Mouse (Mus musculus) lung, embryonic 16.5 days (tissue): Measurements from ENCODE around the gene Gnaz. TPM values are rescaled to one million over a fixed set of nuclear protein-coding genes. Genes with fewer than 3 reads are reported as not detected.

Experiments used
- ATAC-seq: fragments of 200-750 bp; cut with Nextera tagmentation; 2 replicates; pipeline ENCODE4 v1.8.0; 2017; ENCODE audit warnings: low read depth, mild to moderate bottlenecking, moderate library complexity
- H3K27ac ChIP-seq: fragments of 300-500 bp; sonication (generic); 2 replicates; pipeline ENCODE4 v1.5.1; 2014; ENCODE audit warnings: mild to moderate bottlenecking, control low read depth, low read length
- H3K27me3 ChIP-seq: fragments of 300-500 bp; sonication (generic); 2 replicates; pipeline ENCODE4 v1.6.1; 2014; ENCODE audit warnings: low read depth, low read length, mixed read lengths; ENCODE audit not compliant: control insufficient read depth, insufficient read depth
- H3K36me3 ChIP-seq: fragments of 300-500 bp; sonication (generic); 2 replicates; pipeline ENCODE4 v1.6.1; 2014; ENCODE audit warnings: low read length; ENCODE audit not compliant: control insufficient read depth, insufficient read depth
- H3K4me1 ChIP-seq: fragments of 300-500 bp; sonication (generic); replicated peaks from 2 replicates; pipeline ENCODE4 v1.6.1; 2014; ENCODE audit warnings: low read length, mixed read lengths; ENCODE audit not compliant: control insufficient read depth, insufficient read depth
- H3K4me2 ChIP-seq: fragments of 300-500 bp; sonication (generic); 2 replicates; pipeline ENCODE4 v1.6.1; 2014; ENCODE audit warnings: low read depth, low read length, control low read depth
- H3K4me3 ChIP-seq: fragments of 300-500 bp; sonication (generic); 2 replicates; pipeline ENCODE4 v1.5.1; 2014; ENCODE audit warnings: mild to moderate bottlenecking, low read length, control low read depth
- H3K9ac ChIP-seq: fragments of 300-500 bp; sonication (generic); 2 replicates; pipeline ENCODE4 v1.6.1; 2014; ENCODE audit warnings: low read length, control low read depth
- H3K9me3 ChIP-seq: fragments of 300-500 bp; sonication (generic); 2 replicates; pipeline ENCODE4 v1.6.1; 2016; ENCODE audit warnings: low read length; ENCODE audit not compliant: control insufficient read depth
- whole genome bisulfite sequencing: fragments of 180-500 bp; shearing (Covaris S2); extraction: QIAGEN DNeasy Blood & Tissue Kit; methylation state at CpG from one replicate; pipeline ENCODE4 v1.1.7; 2014; 5-methylcytosine and 5-hydroxymethylcytosine counted together
- polyA plus RNA-seq: library from polyadenylated mRNA; unstranded; fragments of >200 nt; fragmentation: Nextera tagmentation; extraction: Ambion mirVana; gene quantifications from 2 replicates; pipeline ENCODE4 v1.2.1, GENCODE M21; 2015

Gnaz gene
- polyA plus RNA-seq, 1 experiment from 2014 or later: 2.1 TPM

GRCm38 (mm10) chr10:74981159-74981558 is 14.2 kb downstream of the Gnaz start:
- Histone ChIP-seq H3K4me3 (no peak overlapping the region), H3K9ac (no peak overlapping the region), H3K4me1 (no peaks in the 10 kb centered on the region), H3K27ac (no peak overlapping the region), H3K36me3 (no peaks in the 10 kb centered on the region), H3K4me2 (no peak overlapping the region), H3K9me3 (no peaks in the 10 kb centered on the region), H3K27me3 (no peaks in the 10 kb centered on the region)
- no peak for ATAC-seq
- 88% methylated on average over 12 of the region's 12 CpGs for WGBS

DNA sequence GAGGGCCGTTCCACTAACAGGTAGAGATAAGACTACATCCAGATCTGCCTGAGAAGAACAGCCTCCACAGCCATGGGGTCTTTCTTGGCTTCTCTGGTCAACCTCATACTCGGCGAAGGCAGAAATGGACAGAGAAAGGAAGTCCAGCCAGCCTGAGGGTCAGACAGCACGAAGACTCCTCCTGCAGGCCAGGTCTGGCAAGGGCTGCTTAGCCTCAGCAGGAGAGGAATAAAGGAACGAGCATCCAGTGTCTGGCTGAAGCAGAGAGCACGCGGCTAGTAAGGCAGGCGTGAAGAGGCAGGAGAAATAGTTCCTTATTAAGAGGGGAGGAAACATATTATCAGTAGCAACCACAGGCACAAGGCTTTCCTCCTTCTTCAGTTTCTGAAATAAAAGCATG is 16.2 kb downstream of the Gnaz start:
- ATAC-seq: no peak
- Histone ChIP-seq H3K4me1 (no peaks in the 10 kb centered on the region; the same call in 1 of the 2 replicates), H3K4me2 (no peak overlapping the region), H3K27ac (no peak overlapping the region), H3K9me3 (no peaks in the 10 kb centered on the region), H3K4me3 (no peak overlapping the region), H3K27me3 (no peaks in the 10 kb centered on the region), H3K9ac (no peak overlapping the region), H3K36me3 (no peaks in the 10 kb centered on the region)
- whole genome bisulfite sequencing: 69% methylated on average over 8 of the region's 8 CpGs

DNA sequence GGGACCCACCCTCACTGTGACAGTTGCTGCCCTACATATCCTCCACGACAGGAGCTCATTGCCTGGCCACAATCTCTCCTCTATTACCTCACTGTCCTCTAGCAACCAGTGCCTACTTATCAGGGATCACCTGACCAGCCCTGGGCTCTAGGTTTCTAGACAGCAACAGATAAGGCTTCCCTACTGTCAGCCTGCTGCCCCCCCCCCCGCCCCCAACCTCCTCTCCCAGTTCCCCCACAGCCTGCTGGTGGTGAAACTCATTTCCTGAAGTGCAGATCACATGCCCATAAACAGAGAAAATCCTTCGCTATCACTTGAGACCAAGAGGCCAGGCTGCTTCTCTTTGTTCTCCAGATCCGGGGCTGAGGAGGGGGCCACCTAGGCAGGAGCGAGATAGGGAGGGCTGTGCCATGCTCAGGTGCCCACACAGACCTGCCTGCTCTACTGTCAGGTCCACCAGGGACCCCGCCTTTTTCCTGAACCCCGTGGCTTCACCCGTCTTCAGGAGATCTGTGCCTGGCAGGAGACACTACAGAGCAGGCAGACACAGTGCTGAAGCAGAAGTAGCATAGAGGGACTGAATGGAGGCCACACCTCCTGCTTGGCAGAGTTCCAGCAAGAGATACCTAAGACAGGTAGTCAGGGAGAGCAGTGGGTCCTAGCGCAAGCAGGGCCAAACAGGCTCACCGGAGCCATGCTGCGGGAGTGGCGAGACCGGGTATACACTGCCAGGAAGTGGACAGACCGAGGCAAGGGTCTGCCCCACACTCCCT is 20.9 kb downstream of the Gnaz start:
- no peak overlapping the region for H3K4me3 ChIP-seq
- 28% methylated on average over 14 of the region's 14 CpGs for WGBS
- H3K9ac ChIP-seq: no peak overlapping the region
- H3K4me1 ChIP-seq: peaks cover 4% of the 10 kb centered on the region
- H3K9me3 ChIP-seq: no peaks in the 10 kb centered on the region
- H3K27me3 ChIP-seq: no peaks in the 10 kb centered on the region
- no peak overlapping the region for H3K27ac ChIP-seq
- 0 out of 2 replicates have a peak, but pooled peaks cover 3% of the 10 kb centered on the region for H3K36me3 ChIP-seq
- peak; percentile 18; the same call in 1 of the 2 replicates for ATAC-seq
- H3K4me2 ChIP-seq: no peak overlapping the region; the same call in 1 of the 2 replicates

GRCm38 (mm10) chr10:74989814-74990213 is 22.8 kb downstream of the Gnaz start:
- Histone ChIP-seq H3K36me3 (0 out of 2 replicates have a peak, but pooled peaks cover 3% of the 10 kb centered on the region), H3K27ac (no peak overlapping the region), H3K27me3 (no peaks in the 10 kb centered on the region), H3K4me1 (peaks cover 4% of the 10 kb centered on the region), H3K4me3 (no peak overlapping the region), H3K4me2 (no peak overlapping the region), H3K9me3 (no peaks in the 10 kb centered on the region), H3K9ac (no peak overlapping the region)
- ATAC-seq: no peak
- WGBS: 66% methylated on average over 4 of the region's 4 CpGs

- Histone ChIP-seq H3K4me3 (no peak overlapping the region), H3K36me3 (0 out of 2 replicates have a peak, but pooled peaks cover 3% of the 10 kb centered on the region), H3K9me3 (no peaks in the 10 kb centered on the region), H3K4me1 (peaks cover 9% of the 10 kb centered on the region), H3K27ac (no peak overlapping the region), H3K9ac (peak overlapping the region; percentile 47; the same call in 1 of the 2 replicates), H3K4me2 (no peak overlapping the region), H3K27me3 (no peaks in the 10 kb centered on the region)
- 30% methylated on average over 26 of the region's 26 CpGs for WGBS
- ATAC-seq: peak; percentile 51
These were observed 23.8 kb downstream of the Gnaz start for GRCm38 (mm10) chr10:74990584-74991322.

DNA sequence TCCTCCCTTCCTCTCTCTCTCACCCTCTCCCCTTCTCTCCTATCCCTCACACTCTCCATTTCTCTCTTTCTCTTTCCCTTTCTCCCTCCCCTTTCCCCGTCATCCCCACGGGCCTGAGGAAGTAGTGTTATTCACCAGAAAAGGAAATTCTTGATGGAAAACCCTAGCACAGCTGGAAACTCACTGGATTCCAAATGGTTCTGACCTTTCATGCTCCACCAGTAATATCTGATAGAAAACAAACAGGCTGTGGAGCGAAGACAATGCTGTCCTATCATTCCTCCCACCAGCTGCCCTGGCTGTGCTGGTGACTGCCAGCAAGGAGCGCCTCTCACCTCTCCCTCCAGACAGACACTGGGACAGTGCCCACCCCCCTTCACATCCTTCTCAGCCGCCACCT is 27.9 kb downstream of the Gnaz start:
- H3K9ac ChIP-seq: no peak overlapping the region
- peak overlapping the region; percentile 39; the same call in 1 of the 2 replicates for H3K4me2 ChIP-seq
- H3K36me3 ChIP-seq: 0 out of 2 replicates have a peak, but pooled peaks cover 3% of the 10 kb centered on the region
- 13% methylated on average over 5 of the region's 5 CpGs for WGBS
- no peaks in the 10 kb centered on the region for H3K27me3 ChIP-seq
- peaks cover 10% of the 10 kb centered on the region; the same call in 1 of the 2 replicates for H3K4me1 ChIP-seq
- H3K9me3 ChIP-seq: no peaks in the 10 kb centered on the region
- peak; percentile 21; the same call in 1 of the 2 replicates for ATAC-seq
- H3K4me3 ChIP-seq: no peak overlapping the region
- no peak overlapping the region for H3K27ac ChIP-seq

GRCm38 (mm10) chr10:74995377-74995776 is 28.4 kb downstream of the Gnaz start:
- Histone ChIP-seq H3K27me3 (no peaks in the 10 kb centered on the region), H3K27ac (no peak overlapping the region), H3K9ac (no peak overlapping the region), H3K4me1 (peaks cover 9% of the 10 kb centered on the region; the same call in 1 of the 2 replicates), H3K4me2 (peak overlapping the region; percentile 39; the same call in 1 of the 2 replicates), H3K36me3 (0 out of 2 replicates have a peak, but pooled peaks cover 3% of the 10 kb centered on the region), H3K4me3 (peak overlapping the region; percentile 9; the same call in 1 of the 2 replicates), H3K9me3 (no peaks in the 10 kb centered on the region)
- peak; percentile 44 for ATAC-seq
- WGBS: 7% methylated on average over 17 of the region's 17 CpGs

DNA sequence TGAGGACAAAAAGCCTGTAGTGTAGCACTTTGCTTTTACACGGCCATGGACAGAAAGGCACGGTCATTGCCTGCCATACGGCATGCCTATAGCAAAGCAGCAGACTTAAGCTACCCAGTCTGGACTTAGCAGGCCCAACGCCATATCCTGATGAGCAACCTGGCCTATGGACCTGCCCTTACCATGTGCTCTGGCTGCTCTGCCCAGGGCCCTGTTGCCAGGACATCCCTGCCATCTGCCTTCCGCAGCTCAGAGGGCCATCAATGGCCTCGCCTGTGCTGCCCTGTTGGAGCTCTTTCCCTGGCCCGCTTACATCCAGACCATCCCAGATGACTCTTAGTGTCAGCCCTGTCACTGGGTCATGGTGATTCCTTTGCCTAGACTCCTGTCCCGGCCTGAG is 34.4 kb downstream of the Gnaz start:
- peaks cover 11% of the 10 kb centered on the region for H3K4me1 ChIP-seq
- WGBS: 90% methylated on average over 8 of the region's 8 CpGs
- H3K27ac ChIP-seq: no peak overlapping the region
- no peak overlapping the region for H3K4me3 ChIP-seq
- no peaks in the 10 kb centered on the region for H3K9me3 ChIP-seq
- no peak for ATAC-seq
- H3K4me2 ChIP-seq: no peak overlapping the region
- no peaks in the 10 kb centered on the region for H3K36me3 ChIP-seq
- no peak overlapping the region for H3K9ac ChIP-seq
- H3K27me3 ChIP-seq: no peaks in the 10 kb centered on the region

DNA sequence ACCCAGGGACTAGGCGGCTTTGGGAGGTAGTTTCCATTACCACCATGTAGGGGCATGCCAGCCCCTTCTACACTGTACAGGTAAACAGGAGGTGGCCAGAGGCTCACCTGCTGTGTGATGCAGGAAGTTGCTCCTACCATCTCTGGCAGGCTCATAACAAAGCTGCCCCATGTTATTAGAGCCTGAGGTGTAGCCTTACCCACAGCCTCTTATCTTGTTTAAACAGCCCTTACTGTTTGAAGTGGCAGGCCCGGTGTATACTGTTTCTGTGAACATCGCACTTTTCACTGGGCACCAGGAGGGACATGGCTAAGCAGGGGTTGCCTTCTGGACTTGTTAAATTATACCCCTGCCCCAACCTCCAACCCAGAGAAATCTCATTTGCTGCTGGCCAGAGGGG is 37.1 kb downstream of the Gnaz start:
- Histone ChIP-seq H3K27me3 (no peaks in the 10 kb centered on the region), H3K9ac (no peak overlapping the region), H3K9me3 (no peaks in the 10 kb centered on the region), H3K27ac (no peak overlapping the region), H3K4me3 (no peak overlapping the region), H3K4me2 (no peak overlapping the region), H3K4me1 (peaks cover 11% of the 10 kb centered on the region), H3K36me3 (no peaks in the 10 kb centered on the region)
- 35% methylated on average over 3 of the region's 3 CpGs for WGBS
- ATAC-seq: peak; percentile 76
